Mouse (Mus musculus): ENCODE data around the gene Ddx43. TPM values are rescaled to one million over a fixed set of nuclear protein-coding genes. Genes with fewer than 3 reads are reported as not detected.
"Not testable (repeated sequence)": the region's sequence is repeated elsewhere in the genome, so short reads cannot be mapped to it uniquely, and the experiment has no call there.

Gene Ddx43
- polyA plus RNA-seq, 1 experiment from 2014 or later, result 0.39 TPM

DNA sequence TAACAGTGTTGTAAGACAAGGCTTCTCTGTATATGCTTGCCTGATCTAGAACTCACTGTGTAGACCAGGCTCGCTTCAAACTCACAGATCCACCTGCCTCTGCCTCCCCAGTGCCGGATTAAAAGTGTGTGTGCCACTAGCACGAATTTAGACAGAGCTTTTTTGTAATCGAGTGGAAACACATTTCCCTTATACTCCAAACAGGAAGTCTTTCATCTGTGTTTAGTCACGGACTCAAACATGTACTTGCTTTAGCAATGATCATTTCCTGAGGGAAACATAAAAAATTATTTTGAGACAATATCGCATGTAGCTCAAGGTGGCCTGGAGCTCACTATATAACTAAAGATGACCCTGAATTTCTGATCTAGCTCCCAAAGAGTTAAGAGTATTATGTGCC lies 32.2 kb upstream of the Ddx43 start:
- Histone ChIP-seq H3K4me3 (no peak overlapping the region), H3K27ac (no peak overlapping the region), H3K36me3 (no peaks in the 10 kb centered on the region), H3K4me1 (no peaks in the 10 kb centered on the region), H3K9ac (no peak overlapping the region), H3K4me2 (replicated peaks) (no peak overlapping the region), H3K9me3 (no peaks in the 10 kb centered on the region), H3K27me3 (replicated peaks) (no peaks in the 10 kb centered on the region)
- no peak for ATAC-seq (ENCODE audit: low FRiP score, low read depth)
- WGBS, result 78% methylated on average over 6 of the region's 6 CpGs

DNA sequence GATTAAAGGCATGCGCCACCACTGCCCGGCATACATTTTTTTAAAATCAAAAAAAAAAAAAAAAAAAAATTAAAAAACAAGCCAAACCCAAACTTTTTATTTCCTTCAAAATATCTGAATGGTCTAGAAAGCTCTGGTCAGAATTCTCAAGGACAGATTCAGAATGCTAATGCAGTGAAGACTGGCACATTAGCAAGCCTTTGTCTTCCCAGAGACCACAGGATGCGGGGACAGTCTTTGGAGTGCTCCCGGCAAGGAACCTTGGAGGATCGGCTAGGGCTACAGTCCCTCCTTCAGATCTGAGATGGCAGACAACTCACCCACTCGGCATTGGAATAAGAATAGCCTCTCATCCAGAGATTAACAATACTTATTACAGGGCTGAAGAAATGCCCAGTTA lies 30.9 kb upstream of the Ddx43 start:
- Histone ChIP-seq H3K4me2 (replicated peaks) (no peak overlapping the region), H3K9ac (no peak overlapping the region), H3K4me1 (no peaks in the 10 kb centered on the region), H3K27me3 (replicated peaks) (no peaks in the 10 kb centered on the region), H3K9me3 (no peaks in the 10 kb centered on the region), H3K27ac (no peak overlapping the region), H3K36me3 (no peaks in the 10 kb centered on the region), H3K4me3 (no peak overlapping the region)
- no peak for ATAC-seq (ENCODE audit: low FRiP score, low read depth)
- WGBS, result 92% methylated on average over 6 of the region's 6 CpGs

GRCm38 (mm10) chr9:78365850-78366544 lies 29.6 kb upstream of the Ddx43 start:
- no peaks in the 10 kb centered on the region for H3K4me1 ChIP-seq
- no peaks in the 10 kb centered on the region for H3K9me3 ChIP-seq
- no peak overlapping the region for H3K27ac ChIP-seq
- no peak for ATAC-seq (ENCODE audit: low FRiP score, low read depth)
- H3K27me3 ChIP-seq (replicated peaks), result no peaks in the 10 kb centered on the region
- no peak overlapping the region for H3K9ac ChIP-seq
- no peak overlapping the region for H3K4me2 ChIP-seq (replicated peaks)
- 83% methylated on average over 13 of the region's 13 CpGs for WGBS
- no peaks in the 10 kb centered on the region for H3K36me3 ChIP-seq
- no peak overlapping the region for H3K4me3 ChIP-seq

GRCm38 (mm10) chr9:78367959-78368358 lies 27.6 kb upstream of the Ddx43 start, which contains the start of gene Dppa5a:
Dppa5a (minus strand) TSS chr9:78368177.
- not testable (repeated sequence) for H3K4me3 ChIP-seq; H3K9me3 ChIP-seq; H3K36me3 ChIP-seq; H3K9ac ChIP-seq; H3K4me1 ChIP-seq; H3K4me2 ChIP-seq (replicated peaks); H3K27me3 ChIP-seq (replicated peaks); H3K27ac ChIP-seq; ATAC-seq (ENCODE audit: low FRiP score, low read depth)
- 96% methylated on average over 16 of the region's 16 CpGs for WGBS

GRCm38 (mm10) chr9:78368671-78369293 lies 26.8 kb upstream of the Ddx43 start:
- Histone ChIP-seq H3K4me1 (no peaks in the 10 kb centered on the region), H3K36me3 (no peaks in the 10 kb centered on the region), H3K27me3 (replicated peaks) (no peaks in the 10 kb centered on the region), H3K9ac (no peak overlapping the region), H3K27ac (no peak overlapping the region), H3K4me2 (replicated peaks) (no peak overlapping the region), H3K9me3 (no peaks in the 10 kb centered on the region), H3K4me3 (no peak overlapping the region)
- 81% methylated on average over 3 of the region's 3 CpGs for WGBS
- ATAC-seq (ENCODE audit: low FRiP score, low read depth), result no peak

DNA sequence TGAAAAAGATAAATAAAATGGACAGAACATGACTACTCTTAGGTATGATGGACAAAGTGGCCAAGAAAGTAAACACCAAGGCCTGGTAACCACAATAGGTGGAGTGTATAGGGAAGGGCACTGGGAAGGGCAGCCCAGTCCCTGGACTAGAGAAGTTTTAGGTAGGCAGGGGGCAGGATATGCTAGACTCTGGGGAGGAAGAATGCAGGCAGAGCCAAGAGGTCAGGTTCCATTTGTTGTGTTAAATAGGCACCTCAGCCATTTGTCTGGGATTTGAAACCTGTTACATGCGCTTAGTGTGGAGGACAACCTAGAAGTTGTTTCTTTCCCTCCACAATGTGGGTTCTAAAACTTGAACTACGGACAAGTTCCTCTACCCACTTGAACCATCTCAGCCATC lies 26.2 kb upstream of the Ddx43 start:
- H3K4me2 ChIP-seq (replicated peaks), result no peak overlapping the region
- H3K4me3 ChIP-seq, result no peak overlapping the region
- no peaks in the 10 kb centered on the region for H3K27me3 ChIP-seq (replicated peaks)
- H3K9ac ChIP-seq, result no peak overlapping the region
- H3K36me3 ChIP-seq, result no peaks in the 10 kb centered on the region
- 84% methylated on average over 2 of the region's 2 CpGs for WGBS
- no peak overlapping the region for H3K27ac ChIP-seq
- no peaks in the 10 kb centered on the region for H3K9me3 ChIP-seq
- ATAC-seq (ENCODE audit: low FRiP score, low read depth), result no peak
- no peaks in the 10 kb centered on the region for H3K4me1 ChIP-seq

- Histone ChIP-seq H3K27ac (no peak overlapping the region), H3K4me3 (no peak overlapping the region), H3K27me3 (replicated peaks) (no peaks in the 10 kb centered on the region), H3K9me3 (no peaks in the 10 kb centered on the region), H3K4me1 (no peaks in the 10 kb centered on the region), H3K9ac (no peak overlapping the region), H3K36me3 (no peaks in the 10 kb centered on the region), H3K4me2 (replicated peaks) (no peak overlapping the region)
- 88% methylated on average over 7 of the region's 7 CpGs for WGBS
- no peak for ATAC-seq (ENCODE audit: low FRiP score, low read depth)
Measured at GRCm38 (mm10) chr9:78369786-78370185, 25.8 kb upstream of the Ddx43 start.

GRCm38 (mm10) chr9:78371441-78371840 lies 24.1 kb upstream of the Ddx43 start:
- H3K36me3 ChIP-seq, result no peaks in the 10 kb centered on the region
- H3K4me3 ChIP-seq, result no peak overlapping the region
- no peaks in the 10 kb centered on the region for H3K4me1 ChIP-seq
- no peak overlapping the region for H3K27ac ChIP-seq
- no peaks in the 10 kb centered on the region for H3K9me3 ChIP-seq
- ATAC-seq (ENCODE audit: low FRiP score, low read depth), result no peak
- no peak overlapping the region for H3K9ac ChIP-seq
- no peaks in the 10 kb centered on the region for H3K27me3 ChIP-seq (replicated peaks)
- H3K4me2 ChIP-seq (replicated peaks), result no peak overlapping the region
- WGBS, result 95% methylated on average over 3 of the region's 3 CpGs

- H3K9ac ChIP-seq, result no peak overlapping the region
- H3K4me1 ChIP-seq, result peaks cover 3% of the 10 kb centered on the region; the same call in 1 of the 2 replicates
- 0 out of 2 replicates have a peak, but pooled peaks cover 3% of the 10 kb centered on the region for H3K27me3 ChIP-seq (replicated peaks)
- no peaks in the 10 kb centered on the region for H3K36me3 ChIP-seq
- H3K4me3 ChIP-seq, result no peak overlapping the region
- no peaks in the 10 kb centered on the region for H3K9me3 ChIP-seq
- no peak overlapping the region for H3K4me2 ChIP-seq (replicated peaks)
- ATAC-seq (ENCODE audit: low FRiP score, low read depth), result no peak
- WGBS, result 84% methylated on average over 10 of the region's 10 CpGs
- no peak overlapping the region for H3K27ac ChIP-seq
Measured at GRCm38 (mm10) chr9:78372827-78373504, 22.6 kb upstream of the Ddx43 start.

DNA sequence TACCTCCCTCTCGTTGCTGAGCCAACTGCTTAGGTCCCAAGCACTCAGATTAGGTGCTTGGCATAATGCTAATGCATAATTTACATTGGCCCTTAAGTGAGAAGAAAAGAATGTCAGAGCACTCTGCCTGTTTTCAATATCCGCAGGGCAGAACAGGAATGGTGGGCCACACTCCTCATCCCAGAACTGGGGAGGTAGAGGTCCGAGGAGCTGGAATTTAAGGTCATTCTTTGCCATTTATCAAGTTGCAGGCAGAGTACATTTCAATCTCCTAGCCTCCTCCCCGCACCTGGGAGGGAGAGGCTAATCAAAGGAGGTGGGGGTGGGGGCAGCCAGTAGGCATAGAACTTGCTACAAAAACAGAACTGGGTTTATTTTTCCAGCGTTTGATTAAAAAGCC lies 21.2 kb upstream of the Ddx43 start:
- no peaks in the 10 kb centered on the region for H3K36me3 ChIP-seq
- no peak overlapping the region for H3K4me2 ChIP-seq (replicated peaks)
- no peaks in the 10 kb centered on the region for H3K9me3 ChIP-seq
- 54% methylated on average over 5 of the region's 5 CpGs for WGBS
- peaks cover 10% of the 10 kb centered on the region; the same call in 1 of the 2 replicates for H3K4me1 ChIP-seq
- no peak overlapping the region for H3K27ac ChIP-seq
- no peak for ATAC-seq (ENCODE audit: low FRiP score, low read depth)
- 0 out of 2 replicates have a peak, but pooled peaks cover 3% of the 10 kb centered on the region for H3K27me3 ChIP-seq (replicated peaks)
- no peak overlapping the region for H3K4me3 ChIP-seq
- no peak overlapping the region for H3K9ac ChIP-seq

- no peak for ATAC-seq (ENCODE audit: low FRiP score, low read depth)
- WGBS, result 68% methylated on average over 1 of the region's 1 CpGs
- Histone ChIP-seq H3K9me3 (no peaks in the 10 kb centered on the region), H3K36me3 (no peaks in the 10 kb centered on the region), H3K27ac (no peak overlapping the region), H3K4me1 (peaks cover 10% of the 10 kb centered on the region; the same call in 1 of the 2 replicates), H3K4me3 (no peak overlapping the region), H3K9ac (no peak overlapping the region), H3K27me3 (replicated peaks) (0 out of 2 replicates have a peak, but pooled peaks cover 6% of the 10 kb centered on the region), H3K4me2 (replicated peaks) (no peak overlapping the region)
Measured at GRCm38 (mm10) chr9:78374885-78375389, 20.6 kb upstream of the Ddx43 start.

GRCm38 (mm10) chr9:78375486-78375885 lies 20.1 kb upstream of the Ddx43 start:
- Histone ChIP-seq H3K9me3 (no peaks in the 10 kb centered on the region), H3K36me3 (no peaks in the 10 kb centered on the region), H3K4me2 (replicated peaks) (no peak overlapping the region), H3K4me3 (no peak overlapping the region), H3K27ac (no peak overlapping the region), H3K4me1 (peaks cover 10% of the 10 kb centered on the region; the same call in 1 of the 2 replicates), H3K27me3 (replicated peaks) (0 out of 2 replicates have a peak, but pooled peaks cover 6% of the 10 kb centered on the region), H3K9ac (no peak overlapping the region)
- WGBS, result 76% methylated on average over 4 of the region's 4 CpGs
- no peak for ATAC-seq (ENCODE audit: low FRiP score, low read depth)
